Mouse (Mus musculus): ENCODE results near the gene 1700088E04Rik. TPM values are rescaled to one million over a fixed set of nuclear protein-coding genes. Genes with fewer than 3 reads are reported as not detected.

The 1700088E04Rik gene
- total RNA-seq, 4 experiments from 2014 or later = 7.0 to 14.8 (median 10.2) TPM

DNA sequence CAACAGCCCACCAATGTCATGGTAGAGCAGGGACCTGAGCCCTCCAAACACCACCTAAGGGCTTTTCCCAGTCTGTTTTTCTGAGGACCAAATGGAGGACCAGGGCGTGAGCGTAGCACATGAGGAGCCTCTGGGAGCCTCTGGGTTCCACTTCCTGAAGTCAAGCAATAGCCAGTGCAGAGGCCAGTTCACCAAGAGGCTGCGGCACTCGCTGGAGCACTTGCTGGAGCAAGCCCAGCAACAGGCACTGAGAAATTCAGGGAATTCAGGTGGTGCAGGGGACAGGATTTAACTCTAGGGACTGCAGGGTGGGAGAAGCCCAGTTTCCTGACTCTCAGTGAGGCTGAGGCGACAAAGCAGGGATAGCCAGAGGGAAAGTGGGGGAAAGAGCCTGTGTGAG is 42.8 kb downstream of the 1700088E04Rik start:
- no peak for DNase-seq

DNA sequence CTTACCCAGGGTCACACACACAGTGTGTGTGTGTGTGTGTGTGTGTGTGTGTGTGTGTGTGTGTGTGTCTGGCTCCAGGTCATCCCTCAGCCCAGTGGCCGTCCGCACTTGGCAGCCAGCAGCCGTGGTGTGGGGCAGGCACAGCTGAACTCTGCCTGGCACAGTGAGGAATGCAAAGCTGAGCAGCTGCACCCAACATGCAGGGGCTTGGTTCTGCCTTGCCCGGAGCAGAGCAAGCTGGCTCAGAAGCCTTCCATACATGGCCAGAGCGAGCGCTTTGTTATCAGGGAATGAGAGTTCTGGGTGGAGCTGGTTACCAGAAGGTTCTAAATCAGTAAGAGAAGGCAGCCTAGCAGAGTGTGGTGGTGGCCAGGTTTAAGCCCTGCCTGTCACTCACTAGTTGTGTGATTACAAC is 43.4 kb downstream of the 1700088E04Rik start:
- DNase-seq = peak; percentile 68

DNA sequence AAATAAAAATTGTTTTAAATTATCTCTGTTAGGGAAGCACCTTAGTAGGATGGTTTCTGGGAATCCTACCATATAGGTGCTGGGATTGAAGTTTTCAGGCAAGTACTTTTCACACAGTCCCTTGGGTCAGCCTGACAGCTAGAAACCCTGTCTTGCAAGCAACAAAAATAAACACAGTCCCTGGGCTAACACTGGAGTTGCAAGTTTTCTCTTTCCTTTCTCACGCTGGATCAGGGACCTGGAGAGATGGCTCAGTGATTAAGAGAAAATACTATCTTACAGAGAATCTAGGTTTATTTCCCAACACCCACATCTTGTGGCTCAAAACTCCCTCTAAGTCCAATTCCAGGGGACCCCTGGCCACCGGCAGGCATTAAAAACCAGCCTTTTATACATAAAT is 43.9 kb downstream of the 1700088E04Rik start:
- no peak for DNase-seq

DNA sequence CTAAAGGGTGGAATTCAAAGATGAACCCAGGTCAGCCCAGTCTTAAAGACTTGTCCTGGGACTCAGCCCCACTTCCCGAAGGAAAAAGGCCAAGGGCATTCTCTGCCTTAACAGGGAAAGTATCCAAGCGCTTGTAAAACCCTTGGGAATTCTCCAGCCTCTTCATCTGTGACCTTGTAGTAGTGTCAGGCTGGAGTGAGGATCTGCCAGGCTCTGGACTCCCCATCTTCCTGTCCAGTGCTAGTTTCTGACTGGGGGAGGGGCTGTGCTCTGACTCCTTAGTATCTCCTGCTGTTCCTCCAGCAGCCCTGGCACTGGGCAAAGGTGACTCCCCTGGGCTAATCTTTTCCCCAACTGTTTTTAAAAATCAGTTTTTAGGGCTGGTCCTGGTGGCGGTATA is 44.5 kb downstream of the 1700088E04Rik start:
- no peak for DNase-seq

DNA sequence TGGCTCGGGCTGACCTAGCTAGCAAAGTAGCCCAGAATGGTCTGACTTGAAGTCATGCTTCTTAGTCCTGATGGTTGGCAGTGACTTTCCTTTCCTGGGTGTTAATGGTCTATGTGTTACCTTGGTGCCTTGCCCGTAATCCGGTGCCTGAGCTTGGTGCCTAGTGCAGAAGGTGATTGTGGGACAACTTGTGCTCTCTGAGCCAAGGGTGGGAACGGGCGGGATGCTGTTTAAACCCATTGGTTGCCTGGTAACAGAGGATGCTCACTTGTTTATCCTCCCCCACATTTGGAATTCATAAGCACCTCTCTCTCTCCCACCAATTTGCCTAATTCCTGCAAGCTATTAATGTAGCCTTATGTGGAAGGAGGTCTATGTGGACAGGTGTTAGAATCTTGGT is 45.6 kb downstream of the 1700088E04Rik start:
- DNase-seq = no peak

DNA sequence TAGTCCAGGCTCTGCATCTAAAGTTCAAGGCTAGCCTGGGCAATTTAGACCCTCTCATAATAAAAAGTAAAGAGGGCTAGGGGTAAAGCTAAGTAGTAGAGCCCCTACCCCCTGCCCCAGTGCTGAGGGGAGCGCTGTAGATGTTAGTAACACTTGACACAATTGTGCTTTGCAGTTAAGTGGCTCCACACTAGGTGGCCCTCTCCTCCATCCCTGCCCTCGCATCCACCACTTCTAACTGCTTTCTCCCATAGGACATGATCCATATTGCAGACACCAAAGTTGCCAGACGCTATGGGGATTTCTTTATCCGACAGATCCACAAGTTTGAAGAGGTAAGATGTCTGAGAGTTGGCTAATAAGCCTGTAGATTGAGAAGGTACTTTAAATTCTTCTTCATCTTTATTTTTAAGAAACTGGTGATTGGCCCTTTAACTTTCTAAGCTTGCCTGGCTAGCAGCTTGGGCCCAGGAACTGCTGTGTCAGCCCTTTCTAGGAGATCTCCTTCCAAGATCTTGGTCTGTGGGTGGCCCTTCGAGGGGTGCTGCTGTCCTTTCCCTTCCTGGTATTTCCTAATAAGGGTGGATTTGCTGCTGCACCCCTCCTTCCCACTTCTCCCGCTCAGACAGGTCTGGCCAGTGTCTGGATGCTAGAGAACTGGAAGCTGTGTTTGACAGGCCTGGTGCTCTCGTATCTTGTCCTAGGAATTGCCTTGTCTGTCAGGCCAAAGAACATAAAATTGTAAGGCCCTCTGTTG is 47.8 kb downstream of the 1700088E04Rik start:
- DNase-seq = no peak

DNA sequence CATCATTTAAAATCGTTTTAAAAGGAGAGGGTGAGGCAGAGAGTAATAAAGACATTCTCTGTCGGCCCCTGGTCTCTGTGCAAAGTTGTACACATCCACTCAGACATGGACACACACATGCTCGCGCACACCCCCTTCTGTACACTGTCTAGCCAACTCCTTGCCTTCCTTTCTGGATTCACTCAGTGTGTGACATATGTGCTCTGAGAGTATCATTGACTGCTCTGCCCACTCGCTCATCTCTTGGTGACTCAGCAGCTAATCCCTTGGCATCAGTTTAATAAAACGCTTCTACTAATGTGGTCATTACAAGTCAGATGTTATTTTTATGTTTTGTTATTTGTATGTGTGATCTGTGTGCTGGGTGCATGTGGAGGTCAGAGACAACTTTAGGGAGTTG is 48.8 kb downstream of the 1700088E04Rik start:
- no peak for DNase-seq

DNA sequence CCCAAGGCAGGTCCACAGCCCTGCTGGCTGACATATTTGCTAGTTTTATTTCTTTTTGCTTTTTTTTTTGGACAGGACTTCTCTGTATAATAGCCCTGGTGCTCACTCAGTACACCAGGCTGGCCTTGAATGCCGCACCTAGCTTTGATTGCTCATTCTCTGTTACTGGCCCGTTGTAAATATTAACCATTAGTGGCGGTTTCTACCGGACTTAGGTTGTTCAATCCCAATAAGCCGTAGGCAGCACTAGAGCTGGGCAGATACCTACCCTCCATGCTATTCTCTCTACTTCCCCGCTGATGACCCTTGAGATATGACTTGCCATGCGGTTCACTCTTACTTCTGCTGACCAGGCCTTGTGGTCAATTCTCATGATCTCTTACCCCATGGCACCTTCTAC is 61.5 kb downstream of the 1700088E04Rik start:
- DNase-seq = no peak

Other genes starting within 250 kb of the 1700088E04Rik start
- under 1 TPM in 1 of 4 experiments, not detected in 3; 0.45 TPM for gene Gm49510, start 241.6 kb downstream of the 1700088E04Rik start, total RNA-seq (2022)
- gene Sh3bp1, start 241.5 kb downstream of the 1700088E04Rik start, total RNA-seq (2022) = 10 to 100 TPM in 2 of 4 experiments, 1 to 10 TPM in 2; 8.5 to 23.0 (median 15.2) TPM
- gene Pdxp, start 227.3 kb downstream of the 1700088E04Rik start, total RNA-seq (2022) = 1 to 10 TPM; 4.6 to 8.6 (median 5.9) TPM
- gene Lgals1, start 214.5 kb downstream of the 1700088E04Rik start, total RNA-seq (2022) = 100 to 1,000 TPM; 294 to 595 (median 433) TPM
- gene Nol12, start 206.3 kb downstream of the 1700088E04Rik start, total RNA-seq (2022) = 10 to 100 TPM; 51.2 to 58.9 (median 52.1) TPM
- gene Triobp, start 193.5 kb downstream of the 1700088E04Rik start, total RNA-seq (2022) = 100 to 1,000 TPM; 121 to 175 (median 150) TPM
- 100 to 1,000 TPM; 122 to 250 (median 176) TPM for gene H1f0, start 112.8 kb downstream of the 1700088E04Rik start, total RNA-seq (2022)
- gene Galr3, start 99.4 kb downstream of the 1700088E04Rik start, total RNA-seq (2022) = under 1 TPM in 3 of 4 experiments, not detected in 1; 0.28 to 0.31 (median 0.30) TPM
- gene Ankrd54, start 78.4 kb downstream of the 1700088E04Rik start, total RNA-seq (2022) = 10 to 100 TPM; 24.6 to 34.9 (median 28.2) TPM
- 100 to 1,000 TPM; 136 to 157 (median 140) TPM for gene Eif3l, start 66.1 kb downstream of the 1700088E04Rik start, total RNA-seq (2022)
- gene Micall1, start 32.4 kb downstream of the 1700088E04Rik start, total RNA-seq (2022) = 10 to 100 TPM; 40.6 to 88.2 (median 55.8) TPM
- gene Polr2f, start 244 bp downstream of the 1700088E04Rik start, total RNA-seq (2022) = 100 to 1,000 TPM; 120 to 161 (median 139) TPM
- 1 to 10 TPM; 1.4 to 2.6 (median 2.4) TPM for gene Sox10, start 24.0 kb upstream of the 1700088E04Rik start, total RNA-seq (2022)
- gene Pick1, start 87.9 kb upstream of the 1700088E04Rik start, total RNA-seq (2022) = 10 to 100 TPM; 18.1 to 38.0 (median 23.4) TPM
- gene Gm49486, start 88.1 kb upstream of the 1700088E04Rik start, total RNA-seq (2022) = not detected
- gene Slc16a8, start 113.5 kb upstream of the 1700088E04Rik start, total RNA-seq (2022) = not detected
- 1 to 10 TPM in 1 of 4 experiments, under 1 TPM in 1, not detected in 2; 0.35 to 1.6 TPM for gene Baiap2l2, start 144.3 kb upstream of the 1700088E04Rik start, total RNA-seq (2022)
- gene Pla2g6, start 187.1 kb upstream of the 1700088E04Rik start, total RNA-seq (2022) = 10 to 100 TPM; 27.8 to 36.2 (median 33.1) TPM
- 1 to 10 TPM; 5.2 to 6.7 (median 6.1) TPM for gene Maff, start 205.4 kb upstream of the 1700088E04Rik start, total RNA-seq (2022)